In the genomic region with DNA sequence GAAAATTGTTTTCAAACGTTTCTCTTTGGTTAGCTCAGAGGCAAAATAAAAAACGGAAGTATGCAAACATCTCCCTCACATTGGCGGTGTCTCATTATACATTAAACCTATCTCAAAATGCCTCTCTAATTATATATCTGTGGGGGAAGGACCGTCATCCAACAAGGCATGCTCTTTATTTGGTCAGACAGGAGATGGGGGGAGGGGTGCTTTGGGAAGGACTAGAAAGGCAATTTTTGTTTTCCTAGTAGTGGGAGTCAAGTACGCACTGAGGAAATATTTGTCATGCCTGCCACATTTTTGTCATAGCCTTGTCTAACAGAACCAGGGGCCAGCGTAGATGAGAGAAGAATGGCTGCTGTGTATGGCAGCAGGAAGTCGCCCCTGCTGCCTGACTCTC, we compare ENCODE assay signal across 10 mouse cellular contexts. TPM values are rescaled to one million over a fixed set of nuclear protein-coding genes. Genes with fewer than 3 reads are reported as not detected.
DNase-seq lines count a peak whose midpoint lies in the region; ATAC-seq lines count a peak whose summit lies in the region.
"Had no signal": no experiment of that assay in that cellular context is flagged by ENCODE, and none has a peak within 500 bp of the region (broad histone marks: within the 10 kb centered on the region; RNA-seq: fewer than 3 reads in every experiment).

Gene Filip1 (minus strand): TSS at position 101 of the 400 bp plus-strand sequence.

- no peak within 1 kb of the TSS for H3K4me3 ChIP-seq in kidney, embryonic 14.5 days (ENCODE audit: low read length)
- H3K4me3 ChIP-seq in heart, embryonic 14.5 days (ENCODE audit: control insufficient read depth in 1 of 2, insufficient read depth in 1 of 2, low read depth in 1 of 2, low read length in 2 of 2), result no peak within 1 kb of the TSS
- H3K4me3 ChIP-seq in liver, embryonic 11.5 days (ENCODE audit: low read depth, low read length), result no peak within 1 kb of the TSS

- H3K4me1 ChIP-seq in kidney, embryonic 14.5 days (ENCODE audit: control insufficient read depth, insufficient read depth, low read length), result no peaks in the 10 kb centered on the region
- 0 out of 4 replicates have a peak, but pooled peaks cover 0 to 5% of the 10 kb centered on the region in 2 experiments for H3K4me1 ChIP-seq in heart, embryonic 14.5 days (ENCODE audit: control insufficient read depth in 2 of 2, insufficient read depth in 2 of 2, low read length in 2 of 2)
- no peaks in the 10 kb centered on the region for H3K4me1 ChIP-seq in liver, embryonic 11.5 days (replicated peaks; ENCODE audit: control insufficient read depth, insufficient read depth, low read length)

- no peak within 1 kb of the TSS for H3K9ac ChIP-seq in kidney, embryonic 14.5 days (ENCODE audit: low read depth, low read length)
- H3K9ac ChIP-seq in heart, embryonic 14.5 days (ENCODE audit: low read length), result no peak within 1 kb of the TSS
- H3K9ac ChIP-seq in liver, embryonic 11.5 days (ENCODE audit: low read depth, low read length), result no peak within 1 kb of the TSS

- WGBS in kidney, embryonic 14.5 days, result 56% methylated on average over 7 of the region's 7 CpGs
- 45% methylated on average over 7 of the region's 7 CpGs for WGBS in heart, embryonic 14.5 days
- 68% methylated on average over 7 of the region's 7 CpGs for WGBS in liver, embryonic 11.5 days

- H3K27ac ChIP-seq in kidney, embryonic 14.5 days (ENCODE audit: low read depth, low read length), result no peak within 1 kb of the TSS
- H3K27ac ChIP-seq in heart, embryonic 14.5 days (replicated peaks in 1 of 2; ENCODE audit: control insufficient read depth in 1 of 2, insufficient read depth in 1 of 2, low read depth in 2 of 2, low read length in 2 of 2), result no peak within 1 kb of the TSS
- no peak within 1 kb of the TSS for H3K27ac ChIP-seq in liver, embryonic 11.5 days (ENCODE audit: low read depth, low read length)
- H3K27ac ChIP-seq: macrophage had no signal

- no peak for ATAC-seq in kidney, embryonic 14.5 days (ENCODE audit: low FRiP score, low TSS enrichment)
- ATAC-seq in heart, embryonic 14.5 days (ENCODE audit: insufficient number of reproducible peaks, insufficient read depth, low FRiP score, low read depth), result no peak
- ATAC-seq in liver, embryonic 11.5 days (replicated peaks; ENCODE audit: low FRiP score), result no peak
- no peak for ATAC-seq in inflammation-experienced regulatory T-cells, adult 6 months

- no peaks in the 10 kb centered on the region for H3K27me3 ChIP-seq in kidney, embryonic 14.5 days (ENCODE audit: control insufficient read depth, insufficient read depth, low read length)
- no peaks in the 10 kb centered on the region for H3K27me3 ChIP-seq in heart, embryonic 14.5 days (ENCODE audit: control insufficient read depth, insufficient read depth, low read length)
- no peaks in the 10 kb centered on the region for H3K27me3 ChIP-seq in liver, embryonic 11.5 days (replicated peaks; ENCODE audit: control insufficient read depth, insufficient read depth, low read length)

- no peaks in the 10 kb centered on the region for H3K9me3 ChIP-seq in kidney, embryonic 14.5 days (ENCODE audit: control insufficient read depth, low read length)
- no peaks in the 10 kb centered on the region for H3K9me3 ChIP-seq in heart, embryonic 14.5 days (ENCODE audit: control insufficient read depth, low read length)
- no peaks in the 10 kb centered on the region for H3K9me3 ChIP-seq in liver, embryonic 11.5 days (ENCODE audit: control insufficient read depth, low read length)

- no peak within 1 kb of the TSS for H3K4me2 ChIP-seq in kidney, embryonic 14.5 days (replicated peaks; ENCODE audit: low read depth, low read length)
- no peak within 1 kb of the TSS for H3K4me2 ChIP-seq in heart, embryonic 14.5 days (ENCODE audit: low read length)
- H3K4me2 ChIP-seq in liver, embryonic 11.5 days, result no peak within 1 kb of the TSS

- peak; percentile 30 for DNase-seq in kidney, postnatal 10 days
- DNase-seq in Muller cell, postnatal 12 days (ENCODE audit: inconsistent ontology term), result peak; percentile 36
- DNase-seq in brain, adult 2 months (ENCODE audit: low read depth, low spot score), result peak; percentile 8
- no peak for DNase-seq in B cell, adult 2 months
- DNase-seq in liver, embryonic 11.5 days (ENCODE audit: low spot score), result no peak
- DNase-seq: kidney, adult 11 months had no signal

- H3K36me3 ChIP-seq in kidney, embryonic 14.5 days (ENCODE audit: control insufficient read depth, insufficient read depth, low read length), result no peaks in the 10 kb centered on the region
- no peaks in the 10 kb centered on the region for H3K36me3 ChIP-seq in heart, embryonic 14.5 days (ENCODE audit: control insufficient read depth, insufficient read depth, low read length)
- no peaks in the 10 kb centered on the region for H3K36me3 ChIP-seq in liver, embryonic 11.5 days (ENCODE audit: control insufficient read depth, insufficient read depth, low read length)

RNA-seq across cellular contexts. Expression of gene Filip1, which starts in this region (rescaled TPM):
- polyA plus RNA-seq in kidney, embryonic 14.5 days (2014; fragmentation: Nextera tagmentation; extraction: Ambion mirVana), result 1.9 and 4.5 TPM in 2 replicates
- 33.9 and 39.3 TPM in 2 replicates for polyA plus RNA-seq in heart, embryonic 14.5 days (2014; fragmentation: Nextera tagmentation; extraction: Ambion mirVana)
- 1.3 and 1.8 TPM in 2 replicates for polyA plus RNA-seq in liver, embryonic 11.5 days (2014; fragmentation: Nextera tagmentation; extraction: Ambion mirVana)
- 1 to 10 TPM in 2 of 3 experiments, under 1 TPM in 1; 0.36 to 1.7 (median 1.0) TPM for polyA plus RNA-seq in inflammation-experienced regulatory T-cells, adult 6 months (2017; shearing (Covaris generic))
- polyA plus RNA-seq: macrophage had no signal

Comparison
In these comparisons a context has a peak if more than half of its experiments do, and no peak if none do; other contexts are left out.
1. DNase-seq: peak in kidney, postnatal 10 days (single experiment), Muller cell, postnatal 12 days (single experiment) and brain, adult 2 months (single experiment); none in B cell, adult 2 months (0 of 2) and liver, embryonic 11.5 days (single experiment).